In genomic region chrX:163766290-163766689, GRCm38 (mm10) we compare ENCODE assay signal across 13 mouse cellular contexts. TPM values are rescaled to one million over a fixed set of nuclear protein-coding genes. Genes with fewer than 3 reads are reported as not detected.
"Had no signal": no experiment of that assay in that cellular context is flagged by ENCODE, and none has a peak within 500 bp of the region (broad histone marks: within the 10 kb centered on the region; RNA-seq: fewer than 3 reads in every experiment).

No protein-coding gene starts in this region.

- H3K36me3 ChIP-seq: intestine, embryonic 15.5 days; limb, embryonic 10.5 days; liver, embryonic 15.5 days; neural tube, embryonic 12.5 days had no signal

- DNase-seq: kidney, postnatal 10 days; lung, embryonic 14.5 days; lung, postnatal 36 days; midbrain, embryonic 14.5 days; thymus, adult 2 months; thymus, postnatal 25 days had no signal

- H3K9ac ChIP-seq: intestine, embryonic 15.5 days; liver, embryonic 15.5 days; lung, embryonic 14.5 days; neural tube, embryonic 12.5 days had no signal

- H3K27me3 ChIP-seq: neural tube, embryonic 12.5 days had no signal

- H3K4me2 ChIP-seq: intestine, embryonic 15.5 days; liver, embryonic 11.5 days; liver, embryonic 15.5 days; lung, embryonic 14.5 days; neural tube, embryonic 12.5 days had no signal

- H3K9me3 ChIP-seq: intestine, embryonic 15.5 days; limb, embryonic 10.5 days; liver, embryonic 15.5 days; neural tube, embryonic 12.5 days had no signal

- H3K4me1 ChIP-seq: intestine, embryonic 15.5 days; limb, embryonic 10.5 days; liver, embryonic 15.5 days; neural tube, embryonic 12.5 days had no signal

- ATAC-seq: intestine, embryonic 15.5 days had no signal

- H3K27ac ChIP-seq: intestine, embryonic 15.5 days; layer of hippocampus, adult 2 months; limb, embryonic 10.5 days; liver, embryonic 15.5 days; neural tube, embryonic 12.5 days; stomach, postnatal 0 days had no signal

- H3K4me3 ChIP-seq: intestine, embryonic 15.5 days; layer of hippocampus, adult 2 months; limb, embryonic 10.5 days; liver, embryonic 15.5 days; neural tube, embryonic 12.5 days had no signal

RNA-seq across cellular contexts. Expression of gene Rnf138rt1, which starts 5.2 kb away (rescaled TPM):
- polyA plus RNA-seq: intestine, embryonic 15.5 days; limb, embryonic 10.5 days; liver, embryonic 11.5 days; lung, embryonic 14.5 days; thymus, adult 2 months had no signal
